Mouse (Mus musculus) effector memory CD4-positive, alpha-beta T cell, adult 5 months (primary cell): ENCODE measurements around the gene Asb7. TPM values are rescaled to one million over a fixed set of nuclear protein-coding genes. Genes with fewer than 3 reads are reported as not detected.

Experiments
- polyA plus RNA-seq: library from polyadenylated mRNA; unstranded; fragments of 100-300 nt; shearing (Covaris generic); gene quantifications from one replicate; pipeline ENCODE4 v1.2.1, GENCODE M21; 2017

Asb7 gene
- 2.9 TPM for polyA plus RNA-seq

GRCm38 (mm10) chr7:66689294-66689619 lies at the start of gene Asb7:
Asb7 (minus strand) TSS chr7:66689596.

GRCm38 (mm10) chr7:66689620-66690360 lies 394 bp upstream of the Asb7 start, which contains the start of gene Lins1:
Lins1 (plus strand) TSS chr7:66689889.

Other genes starting within 250 kb of the Asb7 start
- gene Lins1, start 293 bp upstream of the Asb7 start, polyA plus RNA-seq: 10.4 TPM
- gene Cers3, start 53.9 kb upstream of the Asb7 start, polyA plus RNA-seq: not detected
- gene Adamts17, start 150.1 kb upstream of the Asb7 start, polyA plus RNA-seq: 0.55 TPM